Mouse (Mus musculus) heart, embryonic 10.5 days (tissue): ENCODE results near the gene Mrtfb. TPM values are rescaled to one million over a fixed set of nuclear protein-coding genes. Genes with fewer than 3 reads are reported as not detected.
"Not testable (repeated sequence)": the region's sequence is repeated elsewhere in the genome, so short reads cannot be mapped to it uniquely, and the experiment has no call there.

Source experiments
- DNase-seq: peaks from one replicate; pipeline ENCODE4 v3.0.0-alpha.2; 2017; ENCODE audit warnings: low spot score
- H3K27ac ChIP-seq: fragments of 300-500 bp; sonication (generic); 2 replicates; pipeline ENCODE4 v1.5.1; 2016; ENCODE audit warnings: mild to moderate bottlenecking
- H3K27me3 ChIP-seq: fragments of 300-500 bp; sonication (generic); 2 replicates; pipeline ENCODE4 v1.6.1; 2016; ENCODE audit warnings: mild to moderate bottlenecking; ENCODE audit not compliant: poor library complexity, insufficient read depth, severe bottlenecking
- H3K36me3 ChIP-seq: fragments of 300-500 bp; sonication (generic); 2 replicates; pipeline ENCODE4 v1.6.1; 2016; ENCODE audit warnings: mild to moderate bottlenecking, moderate library complexity
- H3K4me1 ChIP-seq: fragments of 300-500 bp; sonication (generic); 2 replicates; pipeline ENCODE4 v1.6.1; 2016; ENCODE audit warnings: mild to moderate bottlenecking
- H3K4me3 ChIP-seq: fragments of 300-500 bp; sonication (generic); 2 replicates; pipeline ENCODE4 v1.5.1; 2016; ENCODE audit warnings: mild to moderate bottlenecking, moderate library complexity
- H3K9me3 ChIP-seq: fragments of 300-500 bp; sonication (generic); 2 replicates; pipeline ENCODE4 v1.6.1; 2016; ENCODE audit warnings: mild to moderate bottlenecking, moderate library complexity
- WGBS: fragments of 180-500 bp; shearing (Covaris S2); methylation state at CpG from one replicate; pipeline ENCODE4 v1.1.7; 2016; 5-methylcytosine and 5-hydroxymethylcytosine counted together
- polyA plus RNA-seq: library from polyadenylated mRNA; unstranded; fragments of >200 nt; fragmentation: Nextera tagmentation; extraction: Ambion mirVana; gene quantifications from 2 replicates; pipeline ENCODE4 v1.2.1, GENCODE M21; 2016

Gene Mrtfb
- polyA plus RNA-seq, 1 experiment from 2014 or later, result 20.4 TPM

GRCm38 (mm10) chr16:13245658-13246057 lies 10.6 kb upstream of the Mrtfb start:
- no peak overlapping the region for H3K27ac ChIP-seq
- no peak for DNase-seq
- WGBS, result 18% methylated on average over 4 of the region's 4 CpGs
- H3K4me3 ChIP-seq, result no peak overlapping the region
- no peaks in the 10 kb centered on the region for H3K36me3 ChIP-seq
- H3K9me3 ChIP-seq, result no peaks in the 10 kb centered on the region
- no peaks in the 10 kb centered on the region for H3K4me1 ChIP-seq
- H3K27me3 ChIP-seq, result no peaks in the 10 kb centered on the region

GRCm38 (mm10) chr16:13246855-13247254 lies 9.4 kb upstream of the Mrtfb start:
- H3K4me1 ChIP-seq, result no peaks in the 10 kb centered on the region
- H3K27ac ChIP-seq, result no peak overlapping the region
- DNase-seq, result no peak
- no peaks in the 10 kb centered on the region for H3K27me3 ChIP-seq
- 55% methylated on average over 3 of the region's 3 CpGs for WGBS
- H3K9me3 ChIP-seq, result no peaks in the 10 kb centered on the region
- H3K4me3 ChIP-seq, result no peak overlapping the region
- no peaks in the 10 kb centered on the region for H3K36me3 ChIP-seq

- Histone ChIP-seq H3K36me3 (no peaks in the 10 kb centered on the region), H3K4me1 (no peaks in the 10 kb centered on the region), H3K27ac (no peak overlapping the region), H3K4me3 (no peak overlapping the region), H3K27me3 (no peaks in the 10 kb centered on the region), H3K9me3 (no peaks in the 10 kb centered on the region)
- WGBS, result 76% methylated on average over 5 of the region's 5 CpGs
- peak; percentile 36 for DNase-seq
Observed at GRCm38 (mm10) chr16:13250061-13250460, 6.2 kb upstream of the Mrtfb start.

GRCm38 (mm10) chr16:13256667-13257527 lies 616 bp downstream of the Mrtfb start:
- no peaks in the 10 kb centered on the region for H3K27me3 ChIP-seq
- H3K27ac ChIP-seq, result peak overlapping the region; percentile 99
- no peaks in the 10 kb centered on the region for H3K9me3 ChIP-seq
- WGBS, result 4% methylated on average over 61 of the region's 64 CpGs
- DNase-seq, result peak; percentile 77
- H3K4me1 ChIP-seq, result peaks cover 19% of the 10 kb centered on the region
- peak overlapping the region; percentile 95 for H3K4me3 ChIP-seq
- 0 out of 2 replicates have a peak, but pooled peaks cover 2% of the 10 kb centered on the region for H3K36me3 ChIP-seq

- WGBS, result 26% methylated on average over 5 of the region's 5 CpGs
- no peaks in the 10 kb centered on the region for H3K27me3 ChIP-seq
- no peak for DNase-seq
- peak overlapping the region; percentile 95 for H3K4me3 ChIP-seq
- H3K9me3 ChIP-seq, result no peaks in the 10 kb centered on the region
- 0 out of 2 replicates have a peak overlapping the region, but pooled peaks have one; percentile 99 for H3K27ac ChIP-seq
- peaks cover 19% of the 10 kb centered on the region for H3K4me1 ChIP-seq
- 0 out of 2 replicates have a peak, but pooled peaks cover 2% of the 10 kb centered on the region for H3K36me3 ChIP-seq
Observed at GRCm38 (mm10) chr16:13257528-13257835, 1.2 kb downstream of the Mrtfb start.

- 84% methylated on average over 2 of the region's 2 CpGs for WGBS
- peaks cover 19% of the 10 kb centered on the region for H3K4me1 ChIP-seq
- no peaks in the 10 kb centered on the region for H3K9me3 ChIP-seq
- H3K36me3 ChIP-seq, result peaks cover 2% of the 10 kb centered on the region; the same call in 1 of the 2 replicates
- no peak overlapping the region for H3K27ac ChIP-seq
- no peak overlapping the region for H3K4me3 ChIP-seq
- DNase-seq, result peak; percentile 68
- no peaks in the 10 kb centered on the region for H3K27me3 ChIP-seq
Observed at GRCm38 (mm10) chr16:13259026-13259425, 2.7 kb downstream of the Mrtfb start.

GRCm38 (mm10) chr16:13266312-13266711 lies 10.0 kb downstream of the Mrtfb start:
- no peaks in the 10 kb centered on the region for H3K27me3 ChIP-seq
- no peak overlapping the region for H3K4me3 ChIP-seq
- DNase-seq, result no peak
- H3K27ac ChIP-seq, result no peak overlapping the region
- H3K9me3 ChIP-seq, result no peaks in the 10 kb centered on the region
- H3K4me1 ChIP-seq, result no peaks in the 10 kb centered on the region
- 93% methylated on average over 3 of the region's 3 CpGs for WGBS
- H3K36me3 ChIP-seq, result peaks cover 52% of the 10 kb centered on the region

GRCm38 (mm10) chr16:13267350-13267904 lies 11.1 kb downstream of the Mrtfb start:
- Histone ChIP-seq H3K36me3 (peaks cover 52% of the 10 kb centered on the region), H3K9me3 (no peaks in the 10 kb centered on the region), H3K27ac (no peak overlapping the region), H3K4me3 (no peak overlapping the region), H3K4me1 (no peaks in the 10 kb centered on the region), H3K27me3 (no peaks in the 10 kb centered on the region)
- 76% methylated on average over 3 of the region's 3 CpGs for WGBS
- no peak for DNase-seq

GRCm38 (mm10) chr16:13269426-13269825 lies 13.1 kb downstream of the Mrtfb start:
- Histone ChIP-seq H3K27ac (no peak overlapping the region), H3K36me3 (peaks cover 52% of the 10 kb centered on the region), H3K27me3 (no peaks in the 10 kb centered on the region), H3K4me3 (no peak overlapping the region), H3K9me3 (no peaks in the 10 kb centered on the region), H3K4me1 (no peaks in the 10 kb centered on the region)
- no peak for DNase-seq
- WGBS, result 83% methylated on average over 2 of the region's 2 CpGs

GRCm38 (mm10) chr16:13276258-13276657 lies 20.0 kb downstream of the Mrtfb start:
- 91% methylated on average over 2 of the region's 2 CpGs for WGBS
- no peaks in the 10 kb centered on the region for H3K9me3 ChIP-seq
- no peak overlapping the region for H3K4me3 ChIP-seq
- H3K27me3 ChIP-seq, result no peaks in the 10 kb centered on the region
- DNase-seq, result peak; percentile 46
- peaks cover 11% of the 10 kb centered on the region; the same call in 1 of the 2 replicates for H3K4me1 ChIP-seq
- H3K36me3 ChIP-seq, result 0 out of 2 replicates have a peak, but pooled peaks cover 3% of the 10 kb centered on the region
- no peak overlapping the region for H3K27ac ChIP-seq

GRCm38 (mm10) chr16:13276709-13277399 lies 20.6 kb downstream of the Mrtfb start:
- DNase-seq, result no peak
- H3K36me3 ChIP-seq, result 0 out of 2 replicates have a peak, but pooled peaks cover 3% of the 10 kb centered on the region
- no peaks in the 10 kb centered on the region for H3K27me3 ChIP-seq
- H3K27ac ChIP-seq, result no peak overlapping the region
- H3K4me1 ChIP-seq, result peaks cover 11% of the 10 kb centered on the region; the same call in 1 of the 2 replicates
- WGBS, result 78% methylated on average over 3 of the region's 3 CpGs
- H3K9me3 ChIP-seq, result no peaks in the 10 kb centered on the region
- no peak overlapping the region for H3K4me3 ChIP-seq

- H3K4me3 ChIP-seq, H3K27ac ChIP-seq, DNase-seq, H3K36me3 ChIP-seq, H3K4me1 ChIP-seq, H3K27me3 ChIP-seq, H3K9me3 ChIP-seq: not testable (repeated sequence)
Observed at GRCm38 (mm10) chr16:13286425-13286824, 30.1 kb downstream of the Mrtfb start.

- no peak overlapping the region for H3K27ac ChIP-seq
- no peaks in the 10 kb centered on the region for H3K9me3 ChIP-seq
- peaks cover 24% of the 10 kb centered on the region; the same call in 1 of the 2 replicates for H3K4me1 ChIP-seq
- no peak for DNase-seq
- H3K4me3 ChIP-seq, result no peak overlapping the region
- 50% methylated on average over 1 of the region's 1 CpGs for WGBS
- 0 out of 2 replicates have a peak, but pooled peaks cover 3% of the 10 kb centered on the region for H3K36me3 ChIP-seq
- H3K27me3 ChIP-seq, result no peaks in the 10 kb centered on the region
Observed at GRCm38 (mm10) chr16:13297860-13298259, 41.6 kb downstream of the Mrtfb start.
